Mouse (Mus musculus) heart, embryonic 10.5 days (tissue): Measurements from ENCODE around the gene Ears2. TPM values are rescaled to one million over a fixed set of nuclear protein-coding genes. Genes with fewer than 3 reads are reported as not detected.

Experiments used
- DNase-seq: peaks from one replicate; pipeline ENCODE4 v3.0.0-alpha.2; 2017; ENCODE audit warnings: low spot score
- H3K27ac ChIP-seq: fragments of 300-500 bp; sonication (generic); 2 replicates; pipeline ENCODE4 v1.5.1; 2016; ENCODE audit warnings: mild to moderate bottlenecking
- H3K27me3 ChIP-seq: fragments of 300-500 bp; sonication (generic); 2 replicates; pipeline ENCODE4 v1.6.1; 2016; ENCODE audit warnings: mild to moderate bottlenecking; ENCODE audit not compliant: poor library complexity, insufficient read depth, severe bottlenecking
- H3K36me3 ChIP-seq: fragments of 300-500 bp; sonication (generic); 2 replicates; pipeline ENCODE4 v1.6.1; 2016; ENCODE audit warnings: mild to moderate bottlenecking, moderate library complexity
- H3K4me1 ChIP-seq: fragments of 300-500 bp; sonication (generic); 2 replicates; pipeline ENCODE4 v1.6.1; 2016; ENCODE audit warnings: mild to moderate bottlenecking
- H3K4me3 ChIP-seq: fragments of 300-500 bp; sonication (generic); 2 replicates; pipeline ENCODE4 v1.5.1; 2016; ENCODE audit warnings: mild to moderate bottlenecking, moderate library complexity
- H3K9me3 ChIP-seq: fragments of 300-500 bp; sonication (generic); 2 replicates; pipeline ENCODE4 v1.6.1; 2016; ENCODE audit warnings: mild to moderate bottlenecking, moderate library complexity
- WGBS: fragments of 180-500 bp; shearing (Covaris S2); methylation state at CpG from one replicate; pipeline ENCODE4 v1.1.7; 2016; 5-methylcytosine and 5-hydroxymethylcytosine counted together
- polyA plus RNA-seq: library from polyadenylated mRNA; unstranded; fragments of >200 nt; fragmentation: Nextera tagmentation; extraction: Ambion mirVana; gene quantifications from 2 replicates; pipeline ENCODE4 v1.2.1, GENCODE M21; 2016

The Ears2 gene
- polyA plus RNA-seq, 1 experiment from 2014 or later, result 21.5 TPM

DNA sequence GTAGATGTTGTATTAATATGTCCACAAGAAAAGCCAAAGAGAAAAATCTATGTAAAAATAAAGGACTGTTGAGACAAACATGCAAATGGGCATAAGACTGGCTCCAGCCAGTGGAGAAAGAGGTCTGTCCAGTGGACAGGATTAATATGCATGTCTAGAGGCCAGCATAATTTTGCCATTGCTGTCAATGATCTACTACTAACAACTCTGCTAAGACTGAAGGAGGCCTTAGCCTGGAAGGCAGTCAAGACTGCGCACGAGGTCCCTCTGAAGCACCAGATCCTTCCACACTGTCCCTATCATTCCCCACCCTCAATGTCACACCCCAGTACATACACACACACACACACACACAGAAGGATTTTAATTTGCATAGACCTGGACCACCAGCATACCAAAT, 44.9 kb downstream of the Ears2 start:
- DNase-seq, result no peak
- H3K36me3 ChIP-seq, result 0 out of 2 replicates have a peak, but pooled peaks cover 5% of the 10 kb centered on the region
- H3K27me3 ChIP-seq, result no peaks in the 10 kb centered on the region
- no peaks in the 10 kb centered on the region for H3K9me3 ChIP-seq
- H3K4me1 ChIP-seq, result peaks cover 36% of the 10 kb centered on the region
- WGBS, result 97% methylated on average over 2 of the region's 2 CpGs
- no peak overlapping the region for H3K4me3 ChIP-seq
- no peak overlapping the region for H3K27ac ChIP-seq

DNA sequence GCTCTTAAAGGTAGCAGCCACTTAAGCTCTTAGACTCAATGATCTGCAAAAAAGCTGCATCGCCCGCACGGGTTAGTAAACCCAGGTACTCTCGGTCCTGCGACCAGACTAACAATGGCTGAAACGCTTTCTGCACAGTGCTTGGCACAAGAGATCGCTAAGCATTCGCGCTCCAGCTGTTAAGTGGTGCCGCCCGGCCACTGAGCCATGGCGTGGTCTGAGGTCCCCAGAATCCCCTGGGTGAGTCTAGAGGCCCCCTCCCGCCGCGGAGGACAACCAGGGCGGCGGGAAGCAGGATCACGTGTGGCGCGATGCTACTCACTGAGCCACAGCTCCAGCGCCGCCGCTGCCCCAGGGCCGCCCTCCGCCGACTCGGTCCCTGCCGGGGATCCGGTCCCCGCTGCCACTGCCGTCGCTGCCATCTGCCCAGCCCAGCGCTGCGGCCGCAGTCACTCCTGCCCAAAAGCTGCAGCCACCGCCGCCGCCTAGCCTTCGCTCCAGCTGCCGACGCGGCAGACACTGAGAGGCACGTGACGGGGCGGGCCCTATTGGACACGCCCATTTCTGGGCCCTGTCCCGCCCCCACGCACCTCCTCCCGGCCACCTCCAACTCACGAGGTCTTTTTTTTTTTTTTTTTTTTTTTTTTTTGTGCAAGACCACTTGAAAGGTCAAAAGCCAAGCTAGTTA, 46.3 kb downstream of the Ears2 start, which contains the start of gene Gga2:
TSS of gene Gga2 (minus strand) at position 556 of the 688 bp plus-strand sequence.
- under 1% methylated on average over 48 of the region's 50 CpGs for WGBS
- DNase-seq, result peak; percentile 95
- peak within 1 kb of the TSS; percentile 85 for H3K4me3 ChIP-seq

DNA sequence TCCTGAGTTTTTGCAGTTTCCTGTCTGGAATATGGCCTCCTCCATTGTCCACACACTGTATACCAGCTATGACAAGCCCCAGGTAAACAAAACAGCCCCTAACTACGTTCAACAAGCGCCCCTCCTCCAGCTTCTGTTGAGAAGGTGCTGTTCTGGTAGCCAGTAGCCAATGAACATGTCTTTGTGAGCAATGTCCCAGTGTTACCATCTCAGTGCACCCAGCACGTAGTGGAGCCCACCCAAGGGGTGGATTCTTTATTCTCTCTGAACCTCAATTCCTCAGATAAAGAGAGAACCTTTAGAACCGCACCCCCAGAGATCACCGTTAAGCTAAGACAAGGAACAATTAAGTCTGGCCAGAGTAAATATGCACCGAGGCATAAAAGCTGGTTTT, 46.8 kb downstream of the Ears2 start:
- Histone ChIP-seq H3K4me3 (peak overlapping the region; percentile 85), H3K27me3 (no peaks in the 10 kb centered on the region), H3K27ac (peak overlapping the region; percentile 94), H3K4me1 (peaks cover 52% of the 10 kb centered on the region), H3K9me3 (no peaks in the 10 kb centered on the region), H3K36me3 (0 out of 2 replicates have a peak, but pooled peaks cover 5% of the 10 kb centered on the region)
- no peak for DNase-seq
- 3% methylated on average over 6 of the region's 6 CpGs for whole genome bisulfite sequencing

More for the DNA sequence above, 46.3 kb downstream of the Ears2 start, which contains the start of gene Gga2:
- H3K4me1 ChIP-seq, result peaks cover 47% of the 10 kb centered on the region
- peak within 1 kb of the TSS; percentile 94 for H3K27ac ChIP-seq
- no peaks in the 10 kb centered on the region for H3K9me3 ChIP-seq
- H3K36me3 ChIP-seq, result 0 out of 2 replicates have a peak, but pooled peaks cover 5% of the 10 kb centered on the region
- no peaks in the 10 kb centered on the region for H3K27me3 ChIP-seq

DNA sequence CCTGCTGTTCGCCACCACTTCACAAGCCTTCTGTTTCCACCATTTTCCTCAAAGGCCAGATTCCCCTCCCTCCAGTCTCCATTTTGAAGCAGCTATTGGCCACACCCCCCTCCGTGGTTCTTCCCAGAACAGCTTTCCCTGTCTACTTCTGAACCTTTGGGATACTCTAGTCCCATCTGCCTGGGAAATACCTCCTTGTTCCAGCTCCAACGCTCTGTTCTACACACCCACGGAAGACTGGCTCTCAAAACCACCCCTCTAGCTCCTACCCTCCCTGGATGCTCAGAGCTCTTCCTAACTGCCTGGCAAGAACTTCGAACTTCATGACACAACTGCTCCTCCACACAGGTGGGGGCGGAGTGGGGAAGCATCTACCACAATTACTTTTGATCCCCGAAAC, 48.1 kb downstream of the Ears2 start:
- Histone ChIP-seq H3K27me3 (no peaks in the 10 kb centered on the region), H3K4me1 (peaks cover 62% of the 10 kb centered on the region), H3K9me3 (no peaks in the 10 kb centered on the region), H3K27ac (peak overlapping the region; percentile 52; the same call in 1 of the 2 replicates), H3K4me3 (peak overlapping the region; percentile 85; the same call in 1 of the 2 replicates), H3K36me3 (0 out of 2 replicates have a peak, but pooled peaks cover 5% of the 10 kb centered on the region)
- no peak for DNase-seq
- WGBS, result 83% methylated on average over 7 of the region's 7 CpGs

DNA sequence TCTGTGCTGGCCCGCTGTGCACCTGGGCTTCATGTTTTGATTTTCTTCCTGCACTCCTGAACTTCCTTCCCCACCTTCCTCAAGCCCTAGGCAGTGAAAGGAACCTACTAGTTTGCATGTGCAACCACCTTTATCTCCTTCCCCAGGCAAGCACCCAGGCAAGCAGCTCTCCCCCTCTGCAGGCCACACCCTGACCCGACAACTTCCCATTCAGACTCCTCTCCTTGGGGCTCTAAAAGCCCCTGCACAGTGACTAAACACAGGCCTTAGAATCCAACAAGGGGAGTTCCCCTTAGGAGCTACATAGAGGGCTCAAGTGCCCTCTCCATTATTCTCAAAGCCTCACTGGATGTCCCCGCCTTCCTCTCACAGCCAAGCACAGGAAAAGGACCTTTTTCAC, 48.8 kb downstream of the Ears2 start:
- 53% methylated on average over 3 of the region's 3 CpGs for WGBS
- H3K4me3 ChIP-seq, result peak overlapping the region; percentile 27; the same call in 1 of the 2 replicates
- H3K27me3 ChIP-seq, result no peaks in the 10 kb centered on the region
- peak; percentile 83 for DNase-seq
- peak overlapping the region; percentile 52; the same call in 1 of the 2 replicates for H3K27ac ChIP-seq
- 0 out of 2 replicates have a peak, but pooled peaks cover 5% of the 10 kb centered on the region for H3K36me3 ChIP-seq
- peaks cover 59% of the 10 kb centered on the region for H3K4me1 ChIP-seq
- no peaks in the 10 kb centered on the region for H3K9me3 ChIP-seq

DNA sequence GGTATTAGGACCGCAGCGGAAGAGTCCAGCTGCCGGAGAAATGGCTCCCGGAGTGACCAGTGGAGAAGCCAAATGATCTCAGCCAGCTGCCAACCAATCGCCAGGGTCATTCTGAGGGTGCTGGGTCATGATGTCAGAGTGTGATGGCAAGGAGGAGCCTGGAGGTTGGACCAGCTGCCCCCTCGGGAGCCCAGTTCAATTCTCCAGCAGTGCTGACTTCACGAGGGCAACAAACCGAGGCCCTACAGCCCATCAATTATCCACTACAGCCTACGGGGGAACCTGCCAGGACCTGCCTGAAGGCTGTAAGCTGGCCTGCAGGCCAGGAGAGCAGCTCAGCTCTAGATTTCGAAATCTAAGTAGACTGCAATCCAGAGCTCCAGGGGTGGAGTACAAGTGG, 51.3 kb downstream of the Ears2 start:
- DNase-seq, result no peak
- Histone ChIP-seq H3K36me3 (peaks cover 25% of the 10 kb centered on the region), H3K27me3 (no peaks in the 10 kb centered on the region), H3K27ac (peak overlapping the region; percentile 62), H3K9me3 (no peaks in the 10 kb centered on the region), H3K4me3 (peak overlapping the region; percentile 5; the same call in 1 of the 2 replicates), H3K4me1 (peaks cover 56% of the 10 kb centered on the region)
- WGBS, result 47% methylated on average over 10 of the region's 10 CpGs

DNA sequence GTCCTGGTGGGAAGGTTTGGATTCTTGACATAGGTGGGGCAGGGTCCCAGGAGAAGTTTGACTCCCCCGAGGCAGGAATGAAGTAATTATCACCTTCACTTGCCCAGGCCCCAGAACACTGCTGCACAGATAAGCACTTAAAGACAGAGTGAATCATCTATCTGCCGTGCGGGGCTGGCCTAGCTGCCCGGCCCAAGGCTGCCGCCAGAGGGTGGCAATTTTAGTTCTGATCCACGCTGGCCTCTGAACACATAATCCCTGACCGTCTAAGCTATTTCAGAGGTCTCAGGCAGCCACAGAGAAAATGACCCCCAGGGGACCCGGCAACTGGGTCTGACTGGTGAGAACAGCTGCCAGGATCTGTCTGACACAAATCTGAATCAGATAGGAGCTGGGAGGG, 52.0 kb downstream of the Ears2 start:
- Histone ChIP-seq H3K27ac (peak overlapping the region; percentile 62), H3K27me3 (no peaks in the 10 kb centered on the region), H3K4me3 (peak overlapping the region; percentile 5; the same call in 1 of the 2 replicates), H3K9me3 (no peaks in the 10 kb centered on the region), H3K4me1 (peaks cover 53% of the 10 kb centered on the region), H3K36me3 (peaks cover 31% of the 10 kb centered on the region)
- WGBS, result 18% methylated on average over 8 of the region's 8 CpGs
- DNase-seq, result no peak

DNA sequence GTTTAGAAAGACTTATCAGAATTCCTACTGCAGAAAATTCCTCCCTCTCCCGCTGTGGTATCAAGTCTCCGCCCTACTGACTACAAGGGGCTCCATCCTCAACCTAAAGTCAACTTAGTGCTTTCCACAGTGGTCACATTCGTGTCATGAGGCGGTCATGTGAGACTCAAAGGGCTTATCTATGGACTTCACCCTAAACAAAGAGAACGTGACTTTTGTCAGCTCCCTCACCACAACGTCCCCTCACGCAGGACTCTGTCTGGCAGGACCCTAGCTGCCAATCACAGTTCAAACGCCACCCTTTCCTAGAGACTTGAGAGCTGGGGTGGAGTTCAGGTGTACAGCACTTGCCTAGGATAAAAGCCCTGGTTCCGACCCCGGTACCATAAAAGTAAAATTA, 54.1 kb downstream of the Ears2 start:
- WGBS, result 73% methylated on average over 10 of the region's 10 CpGs

DNA sequence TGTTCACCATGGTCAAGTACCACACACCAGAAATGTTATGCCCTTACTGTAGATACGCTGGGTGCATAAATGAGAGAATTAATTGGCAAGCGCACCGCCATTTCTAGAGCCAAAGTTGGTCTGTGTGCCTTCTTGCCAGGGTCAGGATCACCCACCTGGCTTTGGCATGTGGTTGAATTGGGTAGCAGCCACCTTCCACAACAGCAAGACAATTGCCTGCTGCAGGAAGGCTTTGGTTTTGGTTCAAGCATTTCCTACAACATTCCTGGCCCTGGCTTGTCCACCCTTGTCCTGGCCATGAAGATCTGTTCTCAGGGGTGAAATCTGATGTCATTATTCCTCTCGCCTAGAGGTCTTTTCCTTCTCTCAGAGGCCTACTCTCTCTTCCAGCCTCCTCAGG, 54.7 kb downstream of the Ears2 start:
- Histone ChIP-seq H3K36me3 (peaks cover 53% of the 10 kb centered on the region), H3K27me3 (no peaks in the 10 kb centered on the region), H3K9me3 (no peaks in the 10 kb centered on the region), H3K4me1 (peaks cover 29% of the 10 kb centered on the region), H3K27ac (no peak overlapping the region), H3K4me3 (no peak overlapping the region)
- DNase-seq, result no peak
- WGBS, result 89% methylated on average over 4 of the region's 4 CpGs

More for the DNA sequence above, 54.1 kb downstream of the Ears2 start:
- Histone ChIP-seq H3K36me3 (peaks cover 49% of the 10 kb centered on the region), H3K27me3 (no peaks in the 10 kb centered on the region), H3K9me3 (no peaks in the 10 kb centered on the region), H3K4me3 (no peak overlapping the region), H3K4me1 (peaks cover 33% of the 10 kb centered on the region), H3K27ac (no peak overlapping the region)
- no peak for DNase-seq

DNA sequence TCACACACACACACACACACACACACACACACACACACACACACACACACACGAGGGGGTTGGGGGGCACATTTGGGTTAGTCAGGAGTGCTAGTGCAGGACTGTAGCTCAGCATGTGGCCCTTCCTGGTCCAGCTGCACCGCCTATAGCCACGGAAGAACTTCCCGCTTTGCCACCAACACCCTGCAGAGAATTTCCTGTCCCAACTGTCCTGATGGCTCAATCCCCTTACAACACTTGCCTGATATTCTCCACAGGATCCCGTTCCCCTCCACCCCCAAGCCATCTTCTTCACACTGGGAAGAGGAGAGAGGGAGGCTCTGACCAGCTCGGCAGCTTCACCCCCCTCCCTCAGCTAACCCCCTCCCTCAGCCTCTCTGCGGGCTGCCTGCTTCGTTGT, 66.7 kb downstream of the Ears2 start:
- H3K4me1 ChIP-seq, result no peaks in the 10 kb centered on the region
- peaks cover 86% of the 10 kb centered on the region for H3K36me3 ChIP-seq
- no peaks in the 10 kb centered on the region for H3K27me3 ChIP-seq
- 68% methylated on average over 8 of the region's 8 CpGs for WGBS
- no peaks in the 10 kb centered on the region for H3K9me3 ChIP-seq
- no peak overlapping the region for H3K27ac ChIP-seq
- DNase-seq, result no peak
- no peak overlapping the region for H3K4me3 ChIP-seq

DNA sequence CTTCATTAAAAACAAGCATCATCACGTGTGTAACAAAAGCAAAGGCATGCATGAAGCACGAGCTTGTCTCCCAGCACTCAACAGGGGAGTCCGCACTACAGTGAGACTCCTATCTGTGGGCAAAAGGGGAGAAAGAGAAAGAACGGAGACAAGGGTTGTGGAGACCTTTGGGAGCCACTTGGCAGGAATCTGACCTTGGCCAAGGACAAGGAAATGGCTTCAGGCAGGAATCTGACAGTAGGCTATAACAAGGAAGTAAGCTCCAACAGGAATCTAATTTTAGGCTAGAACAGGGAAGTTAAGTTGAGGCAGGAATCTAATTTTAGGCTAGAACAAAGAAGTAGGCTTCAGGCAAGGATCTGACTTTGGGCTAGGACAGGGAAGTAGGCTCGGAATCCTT, 71.1 kb downstream of the Ears2 start:
- Histone ChIP-seq H3K4me1 (no peaks in the 10 kb centered on the region), H3K36me3 (peaks cover 96% of the 10 kb centered on the region), H3K27ac (no peak overlapping the region), H3K9me3 (no peaks in the 10 kb centered on the region), H3K4me3 (no peak overlapping the region), H3K27me3 (no peaks in the 10 kb centered on the region)
- 86% methylated on average over 5 of the region's 5 CpGs for WGBS
- DNase-seq, result no peak
